8 mouse cellular contexts compared by ENCODE assay signal in the genomic region with DNA sequence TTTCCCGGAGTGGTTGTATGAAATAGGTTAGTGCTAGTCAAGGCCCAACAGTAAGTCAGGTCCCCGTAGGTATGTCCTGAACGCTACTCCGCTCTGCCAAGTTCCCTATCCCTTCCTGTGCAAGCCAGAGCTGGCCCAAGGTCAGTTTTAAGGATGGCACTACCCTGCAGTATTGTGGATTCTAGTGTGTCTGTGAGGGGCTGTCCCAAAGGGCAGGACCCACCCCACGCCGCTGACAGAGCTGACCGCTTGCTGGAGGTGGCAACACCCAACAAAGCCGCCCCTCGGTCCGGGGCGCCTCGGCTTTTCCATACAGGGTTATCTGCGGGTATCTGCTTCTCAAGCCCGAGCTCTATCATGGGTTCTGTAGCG. TPM values are rescaled to one million over a fixed set of nuclear protein-coding genes. Genes with fewer than 3 reads are reported as not detected.
DNase-seq lines count a peak whose midpoint lies in the region; ATAC-seq and TF ChIP-seq lines count a peak whose summit lies in the region.

No protein-coding gene starts in this region.

- no peak for TF ChIP-seq CTCF in lung, adult 2 months (IDR thresholded peaks at IDR 0.05; ENCODE audit: insufficient read depth, low read length)

- 3% methylated on average over 15 of the region's 15 CpGs for WGBS in lung, adult 2 months
- 5% methylated on average over 14 of the region's 15 CpGs for WGBS in embryonic facial prominence, embryonic 14.5 days
- 4% methylated on average over 15 of the region's 15 CpGs for WGBS in limb, embryonic 12.5 days

- H3K4me2 ChIP-seq in embryonic facial prominence, embryonic 14.5 days (ENCODE audit: low read depth, low read length), result peak overlapping the region; percentile 76
- peak overlapping the region; percentile 83 for H3K4me2 ChIP-seq in limb, embryonic 12.5 days

- no peak for DNase-seq in lung, adult 2 months
- no peak for DNase-seq in lung, postnatal 10 days
- DNase-seq in embryonic facial prominence, embryonic 14.5 days (ENCODE audit: low spot score), result no peak
- peak; percentile 42 for DNase-seq in skeletal muscle tissue, adult 2 months (ENCODE audit: low read depth, low spot score)
- no peak for DNase-seq in gastrocnemius, adult 8-10 months (ENCODE audit: low spot score in 2 of 2)
- DNase-seq in adrenal gland, postnatal 14 days, result no peak
- no peak for DNase-seq in embryo, embryonic 10 days (ENCODE audit: low spot score)

- TF ChIP-seq POLR2A in lung, adult 2 months (IDR thresholded peaks at IDR 0.05; ENCODE audit: borderline replicate concordance, extremely low read depth, low read depth, low read length), result no peak

- H3K9ac ChIP-seq in embryonic facial prominence, embryonic 14.5 days (ENCODE audit: low read depth, low read length), result peak overlapping the region; percentile 97
- H3K9ac ChIP-seq in limb, embryonic 12.5 days (replicated peaks), result peak overlapping the region; percentile 95

- no peak; the same call in 1 of the 2 replicates for ATAC-seq in embryonic facial prominence, embryonic 14.5 days (ENCODE audit: low read depth)
- peak; percentile 74; the same call in 1 of the 2 replicates for ATAC-seq in limb, embryonic 12.5 days (ENCODE audit: insufficient number of reproducible peaks, insufficient read depth, low FRiP score, low TSS enrichment, low read depth)

- peak overlapping the region; percentile 66 for H3K4me3 ChIP-seq in lung, adult 2 months (replicated peaks; ENCODE audit: extremely low read depth, low read depth, low read length)
- H3K4me3 ChIP-seq in embryonic facial prominence, embryonic 14.5 days (ENCODE audit: low read depth, low read length), result peak overlapping the region; percentile 90
- H3K4me3 ChIP-seq in limb, embryonic 12.5 days (replicated peaks), result peak overlapping the region; percentile 89

- no peaks in the 10 kb centered on the region for H3K9me3 ChIP-seq in embryonic facial prominence, embryonic 14.5 days (ENCODE audit: control insufficient read depth, low read length)
- H3K9me3 ChIP-seq in limb, embryonic 12.5 days, result no peaks in the 10 kb centered on the region

- H3K27me3 ChIP-seq in embryonic facial prominence, embryonic 14.5 days (replicated peaks; ENCODE audit: control insufficient read depth, insufficient read depth, low read length), result no peaks in the 10 kb centered on the region
- no peaks in the 10 kb centered on the region for H3K27me3 ChIP-seq in limb, embryonic 12.5 days

- H3K36me3 ChIP-seq in embryonic facial prominence, embryonic 14.5 days (ENCODE audit: control insufficient read depth, insufficient read depth, low read length), result peaks cover 19% of the 10 kb centered on the region
- H3K36me3 ChIP-seq in limb, embryonic 12.5 days, result peaks cover 18% of the 10 kb centered on the region

- H3K4me1 ChIP-seq in lung, adult 2 months (ENCODE audit: control insufficient read depth, insufficient read depth, low read length), result peaks cover 10% of the 10 kb centered on the region
- H3K4me1 ChIP-seq in embryonic facial prominence, embryonic 14.5 days (ENCODE audit: control insufficient read depth, insufficient read depth, low read length), result peaks cover 17% of the 10 kb centered on the region
- H3K4me1 ChIP-seq in limb, embryonic 12.5 days (replicated peaks), result peaks cover 16% of the 10 kb centered on the region

- H3K27ac ChIP-seq in embryonic facial prominence, embryonic 14.5 days (replicated peaks; ENCODE audit: low read depth, low read length), result peak overlapping the region; percentile 92
- peak overlapping the region; percentile 100 for H3K27ac ChIP-seq in limb, embryonic 12.5 days

RNA-seq across cellular contexts. Expression of a gene that starts 0.4 kb away (rescaled TPM):
- 136 and 154 TPM in 2 replicates for polyA plus RNA-seq in lung, adult 2 months (2012; rRNA removed)
- 395 and 410 TPM in 2 replicates for polyA plus RNA-seq in embryonic facial prominence, embryonic 14.5 days (2014; fragmentation: Nextera tagmentation; extraction: Ambion mirVana)
- 346 and 349 TPM in 2 replicates for polyA plus RNA-seq in limb, embryonic 12.5 days (2016; fragmentation: Nextera tagmentation; extraction: Ambion mirVana)
- 10 to 100 TPM; 41.2 to 58.3 (median 44.9) TPM for total RNA-seq in gastrocnemius, adult 8-10 months (2022)
- total RNA-seq in adrenal gland, postnatal 14 days (2021), result 162 and 166 TPM in 2 replicates
